In genomic region chr12:34151336-34151735, GRCm38 (mm10) we compare ENCODE assay signal across 16 mouse cellular contexts.
"Had no signal": no experiment of that assay in that cellular context is flagged by ENCODE, and none has a peak within 500 bp of the region (broad histone marks: within the 10 kb centered on the region; RNA-seq: fewer than 3 reads in every experiment).

No protein-coding gene starts in this region.

- ATAC-seq: intestine, embryonic 16.5 days; lung, postnatal 0 days; midbrain, embryonic 13.5 days; midbrain, embryonic 16.5 days had no signal

- H3K27ac ChIP-seq: left cerebral cortex, adult 2 months; liver, embryonic 13.5 days; midbrain, embryonic 13.5 days; neural tube, embryonic 13.5 days had no signal

- H3K4me3 ChIP-seq: left cerebral cortex, adult 2 months; liver, embryonic 13.5 days; megakaryocyte, embryonic 14.5 days; midbrain, embryonic 13.5 days; myocyte; neural tube, embryonic 13.5 days had no signal

- H3K9ac ChIP-seq: liver, embryonic 13.5 days; midbrain, embryonic 13.5 days; neural tube, embryonic 13.5 days had no signal

- H3K9me3 ChIP-seq: liver, embryonic 13.5 days; megakaryocyte, embryonic 14.5 days; midbrain, embryonic 13.5 days; neural tube, embryonic 13.5 days had no signal

- H3K27me3 ChIP-seq: liver, embryonic 13.5 days; megakaryocyte, embryonic 14.5 days; midbrain, embryonic 13.5 days; neural tube, embryonic 13.5 days had no signal

- DNase-seq: kidney, adult 18-20 months; kidney, adult 9 months; kidney, postnatal 36 days; layer of hippocampus, postnatal 36 days; liver, embryonic 13.5 days; lung, adult 2 months; thymus, adult 18-20 months; thymus, postnatal 25 days had no signal

- H3K36me3 ChIP-seq: liver, embryonic 13.5 days; midbrain, embryonic 13.5 days; neural tube, embryonic 13.5 days had no signal

- H3K4me1 ChIP-seq: liver, embryonic 13.5 days; megakaryocyte, embryonic 14.5 days; midbrain, embryonic 13.5 days had no signal

- H3K4me2 ChIP-seq: liver, embryonic 13.5 days; midbrain, embryonic 13.5 days; neural tube, embryonic 13.5 days had no signal
